Mouse (Mus musculus) liver, postnatal 0 days (tissue): ENCODE measurements at regions not wholly inside any gene's neighbourhood (a gene's known extent, or its start where the extent isn't known, plus 50 kb on each side); places are given as distances from the start of the nearest gene placed in this dataset.

Experiments used
- CTCF ChIP-seq: sonication (generic); IDR thresholded peaks from 2 replicates; pipeline ENCODE4 v1.5.1; 2016; ENCODE audit warnings: antibody characterized with exemption, low read depth
- EP300 ChIP-seq: IDR thresholded peaks from 2 replicates; pipeline ENCODE4 v1.6.1; 2016; ENCODE audit warnings: antibody characterized with exemption, low read depth, mild to moderate bottlenecking

- no peak for TF ChIP-seq CTCF
- TF ChIP-seq EP300 = no peak
These were observed 66.9 kb upstream of the Otud4 start for GRCm38 (mm10) chr8:79572526-79572925.
